Mouse (Mus musculus): ENCODE data around the gene Unc5a. TPM values are rescaled to one million over a fixed set of nuclear protein-coding genes. Genes with fewer than 3 reads are reported as not detected.

Unc5a gene
- polyA plus RNA-seq, 1 experiment from 2014 or later, result 12.3 TPM

GRCm38 (mm10) chr13:54949592-54949991 is 381 bp downstream of the Unc5a start:
- H3K36me3 ChIP-seq (ENCODE audit: control insufficient read depth, insufficient read depth, low read length), result no peaks in the 10 kb centered on the region
- peak overlapping the region; percentile 94 for H3K4me2 ChIP-seq (ENCODE audit: low read length)
- ATAC-seq, result peak; percentile 29
- H3K9me3 ChIP-seq (ENCODE audit: control insufficient read depth, low read length), result no peaks in the 10 kb centered on the region
- H3K4me3 ChIP-seq (ENCODE audit: low read length), result peak overlapping the region; percentile 75
- H3K27me3 ChIP-seq (replicated peaks; ENCODE audit: control insufficient read depth, insufficient read depth, low read length), result peaks cover 4% of the 10 kb centered on the region
- peaks cover 35% of the 10 kb centered on the region for H3K4me1 ChIP-seq (ENCODE audit: control insufficient read depth, insufficient read depth, low read depth, low read length)
- under 1% methylated on average over 40 of the region's 44 CpGs for WGBS
- peak overlapping the region; percentile 88 for H3K9ac ChIP-seq (ENCODE audit: low read depth, low read length)
- H3K27ac ChIP-seq (ENCODE audit: low read depth, low read length), result peak overlapping the region; percentile 87

- no peak for ATAC-seq
These were observed 920 bp downstream of the Unc5a start for GRCm38 (mm10) chr13:54950131-54950530.

GRCm38 (mm10) chr13:54951166-54951565 is 2.0 kb downstream of the Unc5a start:
- Histone ChIP-seq H3K27ac (ENCODE audit: low read depth, low read length) (no peak overlapping the region), H3K4me1 (ENCODE audit: control insufficient read depth, insufficient read depth, low read depth, low read length) (peaks cover 35% of the 10 kb centered on the region), H3K27me3 (replicated peaks; ENCODE audit: control insufficient read depth, insufficient read depth, low read length) (peaks cover 6% of the 10 kb centered on the region), H3K9me3 (ENCODE audit: control insufficient read depth, low read length) (no peaks in the 10 kb centered on the region), H3K9ac (ENCODE audit: low read depth, low read length) (no peak overlapping the region; the same call in 1 of the 2 replicates), H3K4me2 (ENCODE audit: low read length) (peak overlapping the region; percentile 94), H3K4me3 (ENCODE audit: low read length) (peak overlapping the region; percentile 75), H3K36me3 (ENCODE audit: control insufficient read depth, insufficient read depth, low read length) (no peaks in the 10 kb centered on the region)
- 34% methylated on average over 5 of the region's 5 CpGs for WGBS
- no peak for ATAC-seq

More at GRCm38 (mm10) chr13:54950131-54950530, 920 bp downstream of the Unc5a start:
- WGBS, result 0% methylated on average over 7 of the region's 9 CpGs
- H3K27me3 ChIP-seq (replicated peaks; ENCODE audit: control insufficient read depth, insufficient read depth, low read length), result peaks cover 6% of the 10 kb centered on the region
- peak overlapping the region; percentile 94 for H3K4me2 ChIP-seq (ENCODE audit: low read length)
- H3K27ac ChIP-seq (ENCODE audit: low read depth, low read length), result no peak overlapping the region; the same call in 1 of the 2 replicates
- peak overlapping the region; percentile 88 for H3K9ac ChIP-seq (ENCODE audit: low read depth, low read length)
- peaks cover 31% of the 10 kb centered on the region for H3K4me1 ChIP-seq (ENCODE audit: control insufficient read depth, insufficient read depth, low read depth, low read length)
- H3K36me3 ChIP-seq (ENCODE audit: control insufficient read depth, insufficient read depth, low read length), result no peaks in the 10 kb centered on the region
- no peaks in the 10 kb centered on the region for H3K9me3 ChIP-seq (ENCODE audit: control insufficient read depth, low read length)
- H3K4me3 ChIP-seq (ENCODE audit: low read length), result peak overlapping the region; percentile 75

GRCm38 (mm10) chr13:54954745-54955144 is 5.5 kb downstream of the Unc5a start:
- Histone ChIP-seq H3K4me2 (ENCODE audit: low read length) (no peak overlapping the region; the same call in 1 of the 2 replicates), H3K4me1 (ENCODE audit: control insufficient read depth, insufficient read depth, low read depth, low read length) (peaks cover 38% of the 10 kb centered on the region), H3K36me3 (ENCODE audit: control insufficient read depth, insufficient read depth, low read length) (no peaks in the 10 kb centered on the region), H3K9ac (ENCODE audit: low read depth, low read length) (no peak overlapping the region), H3K4me3 (ENCODE audit: low read length) (no peak overlapping the region), H3K27ac (ENCODE audit: low read depth, low read length) (peak overlapping the region; percentile 77; the same call in 1 of the 2 replicates), H3K27me3 (replicated peaks; ENCODE audit: control insufficient read depth, insufficient read depth, low read length) (peaks cover 4% of the 10 kb centered on the region; the same call in 1 of the 2 replicates), H3K9me3 (ENCODE audit: control insufficient read depth, low read length) (no peaks in the 10 kb centered on the region)
- 46% methylated on average over 2 of the region's 2 CpGs for WGBS
- no peak for ATAC-seq

- under 1% methylated on average over 59 of the region's 61 CpGs for WGBS
- H3K4me1 ChIP-seq (ENCODE audit: control insufficient read depth, insufficient read depth, low read depth, low read length), result peaks cover 35% of the 10 kb centered on the region
- H3K4me2 ChIP-seq (ENCODE audit: low read length), result peak overlapping the region; percentile 91
- H3K27me3 ChIP-seq (replicated peaks; ENCODE audit: control insufficient read depth, insufficient read depth, low read length), result peaks cover 4% of the 10 kb centered on the region; the same call in 1 of the 2 replicates
- peak; percentile 62 for ATAC-seq
- H3K9ac ChIP-seq (ENCODE audit: low read depth, low read length), result peak overlapping the region; percentile 80
- H3K9me3 ChIP-seq (ENCODE audit: control insufficient read depth, low read length), result no peaks in the 10 kb centered on the region
- H3K4me3 ChIP-seq (ENCODE audit: low read length), result peak overlapping the region; percentile 58
- H3K27ac ChIP-seq (ENCODE audit: low read depth, low read length), result peak overlapping the region; percentile 77
- no peaks in the 10 kb centered on the region for H3K36me3 ChIP-seq (ENCODE audit: control insufficient read depth, insufficient read depth, low read length)
These were observed 6.7 kb downstream of the Unc5a start for GRCm38 (mm10) chr13:54955695-54956471.

- no peak overlapping the region for H3K4me2 ChIP-seq (ENCODE audit: low read length)
- H3K36me3 ChIP-seq (ENCODE audit: control insufficient read depth, insufficient read depth, low read length), result no peaks in the 10 kb centered on the region
- no peak overlapping the region for H3K27ac ChIP-seq (ENCODE audit: low read depth, low read length)
- no peak overlapping the region for H3K9ac ChIP-seq (ENCODE audit: low read depth, low read length)
- no peak overlapping the region for H3K4me3 ChIP-seq (ENCODE audit: low read length)
- H3K9me3 ChIP-seq (ENCODE audit: control insufficient read depth, low read length), result no peaks in the 10 kb centered on the region
- ATAC-seq, result no peak
- WGBS, result 70% methylated on average over 7 of the region's 7 CpGs
- peaks cover 23% of the 10 kb centered on the region for H3K4me1 ChIP-seq (ENCODE audit: control insufficient read depth, insufficient read depth, low read depth, low read length)
- peaks cover 6% of the 10 kb centered on the region; the same call in 1 of the 2 replicates for H3K27me3 ChIP-seq (replicated peaks; ENCODE audit: control insufficient read depth, insufficient read depth, low read length)
These were observed 8.1 kb downstream of the Unc5a start for GRCm38 (mm10) chr13:54957281-54957680.

GRCm38 (mm10) chr13:54959059-54959701 is 10.0 kb downstream of the Unc5a start:
- no peaks in the 10 kb centered on the region for H3K36me3 ChIP-seq (ENCODE audit: control insufficient read depth, insufficient read depth, low read length)
- peak overlapping the region; percentile 66 for H3K27ac ChIP-seq (ENCODE audit: low read depth, low read length)
- H3K9me3 ChIP-seq (ENCODE audit: control insufficient read depth, low read length), result no peaks in the 10 kb centered on the region
- peak overlapping the region; percentile 47 for H3K9ac ChIP-seq (ENCODE audit: low read depth, low read length)
- 34% methylated on average over 15 of the region's 15 CpGs for WGBS
- no peak overlapping the region for H3K4me3 ChIP-seq (ENCODE audit: low read length)
- peak; percentile 15; the same call in 1 of the 2 replicates for ATAC-seq
- H3K4me1 ChIP-seq (ENCODE audit: control insufficient read depth, insufficient read depth, low read depth, low read length), result peaks cover 23% of the 10 kb centered on the region
- peak overlapping the region; percentile 3; the same call in 1 of the 2 replicates for H3K4me2 ChIP-seq (ENCODE audit: low read length)
- peaks cover 6% of the 10 kb centered on the region; the same call in 1 of the 2 replicates for H3K27me3 ChIP-seq (replicated peaks; ENCODE audit: control insufficient read depth, insufficient read depth, low read length)

GRCm38 (mm10) chr13:54959842-54960241 is 10.6 kb downstream of the Unc5a start:
- no peak overlapping the region for H3K4me3 ChIP-seq (ENCODE audit: low read length)
- H3K36me3 ChIP-seq (ENCODE audit: control insufficient read depth, insufficient read depth, low read length), result no peaks in the 10 kb centered on the region
- H3K27ac ChIP-seq (ENCODE audit: low read depth, low read length), result peak overlapping the region; percentile 23; the same call in 1 of the 2 replicates
- no peak for ATAC-seq
- H3K4me1 ChIP-seq (ENCODE audit: control insufficient read depth, insufficient read depth, low read depth, low read length), result peaks cover 23% of the 10 kb centered on the region
- H3K9me3 ChIP-seq (ENCODE audit: control insufficient read depth, low read length), result no peaks in the 10 kb centered on the region
- 40% methylated on average over 6 of the region's 6 CpGs for WGBS
- no peak overlapping the region for H3K4me2 ChIP-seq (ENCODE audit: low read length)
- H3K27me3 ChIP-seq (replicated peaks; ENCODE audit: control insufficient read depth, insufficient read depth, low read length), result peaks cover 4% of the 10 kb centered on the region; the same call in 1 of the 2 replicates
- H3K9ac ChIP-seq (ENCODE audit: low read depth, low read length), result peak overlapping the region; percentile 31; the same call in 1 of the 2 replicates

- Histone ChIP-seq H3K4me1 (ENCODE audit: control insufficient read depth, insufficient read depth, low read depth, low read length) (peaks cover 21% of the 10 kb centered on the region), H3K27ac (ENCODE audit: low read depth, low read length) (no peak overlapping the region), H3K27me3 (replicated peaks; ENCODE audit: control insufficient read depth, insufficient read depth, low read length) (peaks cover 2% of the 10 kb centered on the region; the same call in 1 of the 2 replicates), H3K9ac (ENCODE audit: low read depth, low read length) (no peak overlapping the region), H3K4me3 (ENCODE audit: low read length) (no peak overlapping the region), H3K36me3 (ENCODE audit: control insufficient read depth, insufficient read depth, low read length) (no peaks in the 10 kb centered on the region), H3K9me3 (ENCODE audit: control insufficient read depth, low read length) (no peaks in the 10 kb centered on the region), H3K4me2 (ENCODE audit: low read length) (no peak overlapping the region)
- ATAC-seq, result no peak
- WGBS, result 73% methylated on average over 3 of the region's 3 CpGs
These were observed 11.3 kb downstream of the Unc5a start for GRCm38 (mm10) chr13:54960491-54960890.

Measured in hindbrain, embryonic 16.5 days (tissue).